Mouse (Mus musculus): ENCODE measurements around the gene Ankrd63. TPM values are rescaled to one million over a fixed set of nuclear protein-coding genes. Genes with fewer than 3 reads are reported as not detected.

Ankrd63 gene
- polyA plus RNA-seq, 1 experiment from 2014 or later, result not detected

DNA sequence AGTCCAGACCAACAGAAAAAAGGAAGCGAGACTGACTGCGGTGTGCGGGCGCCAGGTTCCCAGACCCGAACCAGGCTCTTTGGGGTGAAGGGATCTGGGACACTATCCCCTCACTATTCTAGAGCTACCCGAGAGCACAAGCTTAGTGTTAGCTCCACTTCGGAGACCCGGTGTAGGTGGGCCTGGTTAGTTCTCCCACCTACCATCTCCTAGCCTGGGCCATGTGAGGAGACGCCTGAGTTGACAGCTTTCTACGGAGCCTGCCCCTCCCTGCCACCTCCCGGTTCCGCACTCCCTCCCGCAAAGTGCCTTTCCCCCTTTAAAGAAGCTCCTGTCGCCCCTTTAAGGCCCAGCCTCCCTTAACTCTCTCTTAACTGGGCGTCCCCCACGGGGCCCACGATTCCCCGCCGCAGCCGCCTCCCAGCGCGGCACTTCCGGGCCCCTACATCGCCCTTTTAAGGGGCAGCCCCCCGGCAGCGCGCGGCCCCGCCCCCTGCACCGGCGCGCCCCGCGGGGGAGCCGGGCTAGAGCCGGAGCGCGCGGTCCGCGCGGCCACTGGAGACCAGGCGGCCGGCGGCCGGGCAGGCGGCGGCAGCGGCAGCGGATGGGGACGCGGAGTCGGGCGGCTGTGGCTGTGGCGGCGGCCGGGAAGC lies 41.6 kb upstream of the Ankrd63 start, which contains the start of gene Inafm2:
Gene Inafm2, plus strand, starts transcription at position 527 of the 653 bp plus-strand sequence.
- Histone ChIP-seq H3K4me2 (ENCODE audit: low read depth, severe bottlenecking) (peak within 1 kb of the TSS; percentile 98), H3K27me3 (ENCODE audit: control insufficient read depth, insufficient read depth, low read length) (peaks cover 12% of the 10 kb centered on the region), H3K36me3 (ENCODE audit: control insufficient read depth, insufficient read depth, low read length) (no peaks in the 10 kb centered on the region), H3K27ac (replicated peaks; ENCODE audit: low read depth, low read length) (no peak within 1 kb of the TSS), H3K4me3 (ENCODE audit: low read depth, low read length) (peak within 1 kb of the TSS; percentile 87), H3K4me1 (ENCODE audit: control insufficient read depth, insufficient read depth, low read length) (peaks cover 15% of the 10 kb centered on the region), H3K9ac (ENCODE audit: low read length) (peak within 1 kb of the TSS; percentile 86), H3K9me3 (ENCODE audit: control insufficient read depth, low read length) (no peaks in the 10 kb centered on the region)
- peak; percentile 89 for ATAC-seq (ENCODE audit: insufficient number of reproducible peaks, low FRiP score, low TSS enrichment, low read depth)
- peak; percentile 91 for DNase-seq (ENCODE audit: low spot score)
- WGBS, result under 1% methylated on average over 45 of the region's 57 CpGs

DNA sequence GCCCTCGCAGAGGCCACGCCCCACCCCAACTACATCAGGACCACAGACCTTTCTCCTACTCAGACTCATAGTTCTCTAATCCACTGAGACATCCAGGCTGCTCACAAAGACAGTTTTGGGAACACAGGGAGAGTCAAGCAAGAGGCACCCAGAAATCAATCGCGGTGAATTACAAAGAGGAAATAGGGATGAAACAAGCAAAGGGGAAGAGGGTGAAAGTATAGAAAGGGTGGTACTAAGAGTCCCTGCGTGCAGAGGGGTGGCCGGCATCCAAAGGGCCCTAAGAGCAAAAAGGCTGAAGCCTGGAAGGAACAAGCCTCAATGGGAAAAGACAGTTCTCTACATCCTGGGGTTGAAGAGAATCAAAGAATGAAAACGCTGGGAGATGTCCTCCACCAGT lies 40.9 kb upstream of the Ankrd63 start:
- 4% methylated on average over 7 of the region's 7 CpGs for WGBS
- Histone ChIP-seq H3K9ac (ENCODE audit: low read length) (no peak overlapping the region), H3K4me3 (ENCODE audit: low read depth, low read length) (peak overlapping the region; percentile 87; the same call in 1 of the 2 replicates), H3K4me2 (ENCODE audit: low read depth, severe bottlenecking) (peak overlapping the region; percentile 98), H3K36me3 (ENCODE audit: control insufficient read depth, insufficient read depth, low read length) (no peaks in the 10 kb centered on the region), H3K27me3 (ENCODE audit: control insufficient read depth, insufficient read depth, low read length) (peaks cover 12% of the 10 kb centered on the region), H3K9me3 (ENCODE audit: control insufficient read depth, low read length) (no peaks in the 10 kb centered on the region), H3K4me1 (ENCODE audit: control insufficient read depth, insufficient read depth, low read length) (peaks cover 8% of the 10 kb centered on the region; the same call in 1 of the 2 replicates), H3K27ac (replicated peaks; ENCODE audit: low read depth, low read length) (no peak overlapping the region)
- no peak for DNase-seq (ENCODE audit: low spot score)
- ATAC-seq (ENCODE audit: insufficient number of reproducible peaks, low FRiP score, low TSS enrichment, low read depth), result no peak

DNA sequence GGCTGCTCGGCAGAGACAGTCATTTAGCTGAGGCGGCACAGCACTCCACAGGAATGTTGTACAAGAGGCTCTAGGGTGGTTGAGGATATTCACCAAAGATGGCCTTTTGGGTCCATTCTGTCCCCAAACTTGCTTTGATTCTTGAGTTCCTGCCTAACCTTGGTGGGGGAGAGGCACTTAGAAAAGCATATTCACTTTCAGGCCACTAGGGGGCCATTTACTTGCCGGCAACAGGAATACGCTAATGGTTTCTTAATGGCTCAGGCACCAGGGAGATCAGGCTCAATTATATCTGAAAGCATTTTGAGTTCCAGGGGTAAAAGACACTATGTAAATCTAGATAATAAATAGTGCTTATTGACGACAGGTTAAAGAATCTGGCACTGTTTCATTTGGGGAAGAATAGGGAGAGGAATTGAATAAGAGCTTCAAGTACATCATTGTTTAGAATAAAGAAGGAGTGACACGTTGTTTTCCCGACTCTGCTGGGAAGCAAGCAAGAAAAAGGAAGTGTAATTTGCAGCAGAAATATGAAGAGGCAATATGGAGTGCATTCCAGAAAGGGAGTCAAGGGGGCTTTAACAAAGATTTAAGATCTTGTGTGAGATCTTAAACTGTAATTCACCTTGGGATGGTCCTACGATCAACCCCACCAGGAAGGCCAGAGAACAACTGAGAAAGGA lies 39.6 kb upstream of the Ankrd63 start:
- H3K9me3 ChIP-seq (ENCODE audit: control insufficient read depth, low read length), result no peaks in the 10 kb centered on the region
- DNase-seq (ENCODE audit: low spot score), result no peak
- no peak overlapping the region for H3K27ac ChIP-seq (replicated peaks; ENCODE audit: low read depth, low read length)
- H3K4me2 ChIP-seq (ENCODE audit: low read depth, severe bottlenecking), result no peak overlapping the region
- peaks cover 8% of the 10 kb centered on the region; the same call in 1 of the 2 replicates for H3K4me1 ChIP-seq (ENCODE audit: control insufficient read depth, insufficient read depth, low read length)
- no peaks in the 10 kb centered on the region for H3K36me3 ChIP-seq (ENCODE audit: control insufficient read depth, insufficient read depth, low read length)
- WGBS, result 28% methylated on average over 8 of the region's 8 CpGs
- no peak for ATAC-seq (ENCODE audit: insufficient number of reproducible peaks, low FRiP score, low TSS enrichment, low read depth)
- no peak overlapping the region for H3K9ac ChIP-seq (ENCODE audit: low read length)
- no peak overlapping the region for H3K4me3 ChIP-seq (ENCODE audit: low read depth, low read length)
- peaks cover 12% of the 10 kb centered on the region for H3K27me3 ChIP-seq (ENCODE audit: control insufficient read depth, insufficient read depth, low read length)

DNA sequence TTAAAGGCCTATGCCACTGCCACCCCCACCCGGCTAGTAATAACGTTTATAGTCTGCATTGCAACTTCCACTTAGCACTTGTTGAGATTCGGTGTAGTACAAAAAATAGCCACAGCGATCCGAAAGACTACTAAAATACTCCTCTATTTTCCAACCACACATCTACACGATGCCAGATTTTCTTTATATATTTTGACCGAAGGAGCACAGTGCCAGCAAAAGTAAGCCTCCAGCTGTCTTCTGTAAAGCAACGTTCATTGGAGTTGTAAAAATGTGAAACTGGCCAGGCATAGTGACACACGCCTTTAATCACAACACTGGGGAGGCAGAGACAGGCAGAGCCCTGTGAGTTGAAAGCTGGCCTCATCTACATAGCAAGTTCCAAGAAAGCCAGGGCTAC lies 37.4 kb upstream of the Ankrd63 start:
- WGBS, result 64% methylated on average over 9 of the region's 9 CpGs
- no peak for DNase-seq (ENCODE audit: low spot score)
- peaks cover 12% of the 10 kb centered on the region for H3K27me3 ChIP-seq (ENCODE audit: control insufficient read depth, insufficient read depth, low read length)
- H3K9ac ChIP-seq (ENCODE audit: low read length), result no peak overlapping the region
- H3K4me1 ChIP-seq (ENCODE audit: control insufficient read depth, insufficient read depth, low read length), result peaks cover 5% of the 10 kb centered on the region; the same call in 1 of the 2 replicates
- H3K9me3 ChIP-seq (ENCODE audit: control insufficient read depth, low read length), result no peaks in the 10 kb centered on the region
- no peak overlapping the region for H3K27ac ChIP-seq (replicated peaks; ENCODE audit: low read depth, low read length)
- ATAC-seq (ENCODE audit: insufficient number of reproducible peaks, low FRiP score, low TSS enrichment, low read depth), result no peak
- H3K4me2 ChIP-seq (ENCODE audit: low read depth, severe bottlenecking), result no peak overlapping the region
- H3K4me3 ChIP-seq (ENCODE audit: low read depth, low read length), result no peak overlapping the region
- no peaks in the 10 kb centered on the region for H3K36me3 ChIP-seq (ENCODE audit: control insufficient read depth, insufficient read depth, low read length)

DNA sequence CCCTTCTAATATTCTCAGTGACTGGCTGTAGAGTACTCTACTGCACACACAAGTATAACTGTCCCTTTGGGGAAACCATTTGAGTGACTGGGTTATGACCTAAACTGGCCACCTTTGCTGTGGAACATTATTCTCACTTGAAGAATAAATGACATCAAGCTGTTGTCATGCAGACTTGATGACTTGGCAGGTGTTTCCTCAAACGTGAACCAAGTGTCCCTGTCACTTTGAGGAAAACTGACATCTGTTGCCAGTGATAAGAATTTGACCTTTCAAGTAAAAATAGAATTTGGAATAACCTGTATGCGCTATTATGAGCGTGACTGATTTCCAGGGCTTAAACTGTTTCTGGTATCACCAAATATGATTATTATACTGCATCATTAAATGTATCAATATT lies 36.6 kb upstream of the Ankrd63 start:
- WGBS, result 73% methylated on average over 3 of the region's 3 CpGs
- peaks cover 12% of the 10 kb centered on the region for H3K27me3 ChIP-seq (ENCODE audit: control insufficient read depth, insufficient read depth, low read length)
- DNase-seq (ENCODE audit: low spot score) (no peak), ATAC-seq (ENCODE audit: insufficient number of reproducible peaks, low FRiP score, low TSS enrichment, low read depth) (no peak)
- H3K4me3 ChIP-seq (ENCODE audit: low read depth, low read length), result no peak overlapping the region
- H3K9ac ChIP-seq (ENCODE audit: low read length), result no peak overlapping the region
- no peak overlapping the region for H3K4me2 ChIP-seq (ENCODE audit: low read depth, severe bottlenecking)
- no peaks in the 10 kb centered on the region for H3K36me3 ChIP-seq (ENCODE audit: control insufficient read depth, insufficient read depth, low read length)
- H3K27ac ChIP-seq (replicated peaks; ENCODE audit: low read depth, low read length), result no peak overlapping the region
- no peaks in the 10 kb centered on the region for H3K9me3 ChIP-seq (ENCODE audit: control insufficient read depth, low read length)
- H3K4me1 ChIP-seq (ENCODE audit: control insufficient read depth, insufficient read depth, low read length), result peaks cover 5% of the 10 kb centered on the region; the same call in 1 of the 2 replicates

DNA sequence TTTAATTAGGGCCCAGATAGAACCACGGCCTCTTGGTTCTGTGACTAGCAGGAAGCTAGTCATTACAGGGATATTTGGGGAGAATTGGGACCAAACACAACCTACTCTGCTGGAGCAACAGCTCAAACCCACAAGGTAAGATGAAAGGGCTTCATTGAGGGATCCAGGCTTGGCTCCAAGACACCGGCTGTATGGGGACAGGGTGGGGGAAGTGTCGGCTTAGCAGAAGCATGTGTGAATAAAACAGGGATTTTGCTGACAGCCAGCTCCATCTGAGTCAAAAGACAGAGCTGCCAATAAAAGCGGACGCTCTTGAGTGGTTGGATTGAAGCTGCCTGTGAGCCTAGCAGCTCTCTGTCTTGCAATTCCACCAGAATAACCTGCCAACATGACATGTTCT lies 29.6 kb upstream of the Ankrd63 start:
- Histone ChIP-seq H3K4me2 (ENCODE audit: low read depth, severe bottlenecking) (no peak overlapping the region), H3K4me3 (ENCODE audit: low read depth, low read length) (no peak overlapping the region), H3K27me3 (ENCODE audit: control insufficient read depth, insufficient read depth, low read length) (peaks cover 6% of the 10 kb centered on the region; the same call in 1 of the 2 replicates), H3K27ac (replicated peaks; ENCODE audit: low read depth, low read length) (no peak overlapping the region), H3K9ac (ENCODE audit: low read length) (no peak overlapping the region), H3K36me3 (ENCODE audit: control insufficient read depth, insufficient read depth, low read length) (no peaks in the 10 kb centered on the region), H3K4me1 (ENCODE audit: control insufficient read depth, insufficient read depth, low read length) (peaks cover 6% of the 10 kb centered on the region), H3K9me3 (ENCODE audit: control insufficient read depth, low read length) (no peaks in the 10 kb centered on the region)
- DNase-seq (ENCODE audit: low spot score), result no peak
- ATAC-seq (ENCODE audit: insufficient number of reproducible peaks, low FRiP score, low TSS enrichment, low read depth), result no peak
- WGBS, result 47% methylated on average over 5 of the region's 5 CpGs

DNA sequence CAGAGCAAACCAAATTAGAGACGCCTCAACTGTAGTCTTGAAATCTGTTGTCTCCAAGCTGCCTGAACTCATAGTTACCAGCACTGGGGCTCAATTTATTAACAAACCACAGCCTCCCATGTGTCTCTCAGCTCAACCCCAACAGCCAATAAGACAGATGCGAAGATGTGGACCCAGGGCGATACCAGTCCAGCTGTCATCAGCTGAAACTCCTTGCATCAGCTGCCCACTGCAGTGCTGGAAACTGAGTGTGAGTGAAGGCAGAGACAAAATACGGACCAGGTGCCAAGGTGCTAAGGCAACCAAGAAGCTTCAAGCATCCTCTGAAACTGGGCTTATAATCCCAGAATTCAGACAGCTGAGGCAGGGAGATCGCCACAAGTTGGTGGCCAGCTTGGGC lies 28.2 kb upstream of the Ankrd63 start:
- Histone ChIP-seq H3K9ac (ENCODE audit: low read length) (no peak overlapping the region), H3K27me3 (ENCODE audit: control insufficient read depth, insufficient read depth, low read length) (peaks cover 6% of the 10 kb centered on the region; the same call in 1 of the 2 replicates), H3K4me1 (ENCODE audit: control insufficient read depth, insufficient read depth, low read length) (peaks cover 11% of the 10 kb centered on the region), H3K36me3 (ENCODE audit: control insufficient read depth, insufficient read depth, low read length) (no peaks in the 10 kb centered on the region), H3K4me2 (ENCODE audit: low read depth, severe bottlenecking) (no peak overlapping the region), H3K27ac (replicated peaks; ENCODE audit: low read depth, low read length) (no peak overlapping the region), H3K9me3 (ENCODE audit: control insufficient read depth, low read length) (no peaks in the 10 kb centered on the region), H3K4me3 (ENCODE audit: low read depth, low read length) (no peak overlapping the region)
- no peak for ATAC-seq (ENCODE audit: insufficient number of reproducible peaks, low FRiP score, low TSS enrichment, low read depth)
- WGBS, result 85% methylated on average over 5 of the region's 5 CpGs
- DNase-seq (ENCODE audit: low spot score), result no peak

DNA sequence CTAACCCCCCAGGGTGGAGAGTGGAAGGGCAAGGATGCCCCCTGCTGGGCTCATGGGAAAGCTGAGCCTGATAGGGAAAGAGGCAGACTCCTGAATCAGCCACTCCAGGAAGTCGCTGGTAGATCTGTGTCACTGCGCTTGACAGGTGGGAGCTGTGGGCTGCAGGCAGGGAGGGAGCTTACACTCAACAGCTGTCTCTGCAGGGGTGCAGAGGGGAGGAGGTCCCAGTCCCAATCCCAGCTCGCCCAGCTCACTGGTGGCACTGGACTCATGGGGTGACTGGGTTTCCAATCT lies 26.8 kb upstream of the Ankrd63 start:
- peaks cover 6% of the 10 kb centered on the region; the same call in 1 of the 2 replicates for H3K27me3 ChIP-seq (ENCODE audit: control insufficient read depth, insufficient read depth, low read length)
- 6% methylated on average over 3 of the region's 3 CpGs for WGBS
- no peaks in the 10 kb centered on the region for H3K36me3 ChIP-seq (ENCODE audit: control insufficient read depth, insufficient read depth, low read length)
- H3K27ac ChIP-seq (replicated peaks; ENCODE audit: low read depth, low read length), result no peak overlapping the region
- no peak overlapping the region for H3K4me3 ChIP-seq (ENCODE audit: low read depth, low read length)
- no peak overlapping the region for H3K9ac ChIP-seq (ENCODE audit: low read length)
- H3K9me3 ChIP-seq (ENCODE audit: control insufficient read depth, low read length), result no peaks in the 10 kb centered on the region
- peaks cover 11% of the 10 kb centered on the region for H3K4me1 ChIP-seq (ENCODE audit: control insufficient read depth, insufficient read depth, low read length)
- no peak overlapping the region for H3K4me2 ChIP-seq (ENCODE audit: low read depth, severe bottlenecking)
- no peak for ATAC-seq (ENCODE audit: insufficient number of reproducible peaks, low FRiP score, low TSS enrichment, low read depth)
- peak; percentile 58 for DNase-seq (ENCODE audit: low spot score)

All from limb, embryonic 11.5 days (tissue).